Mouse (Mus musculus) liver, adult (tissue): ENCODE results near the gene C1qtnf3.

Experiments
- GATA4 ChIP-seq: IDR thresholded peaks from 2 replicates; pipeline ENCODE4 v1.6.1; 2014; ENCODE audit warnings: mild to moderate bottlenecking, low read length; ENCODE audit not compliant: insufficient replicate concordance

The C1qtnf3 gene

GRCm38 (mm10) chr15:10991566-10991965 is 39.4 kb downstream of the C1qtnf3 start:
- TF ChIP-seq GATA4, result no peak

- no peak for TF ChIP-seq GATA4
Observed at GRCm38 (mm10) chr15:10999832-11000231, 47.7 kb downstream of the C1qtnf3 start.

GRCm38 (mm10) chr15:11000421-11000820 is 48.3 kb downstream of the C1qtnf3 start, which contains the start of gene Slc45a2:
Slc45a2 (plus strand) TSS chr15:11000721.
- TF ChIP-seq GATA4, result no peak

- TF ChIP-seq GATA4, result no peak
Observed at GRCm38 (mm10) chr15:11003791-11004190, 51.7 kb downstream of the C1qtnf3 start.

- no peak for TF ChIP-seq GATA4
Observed at GRCm38 (mm10) chr15:11004646-11005045, 52.5 kb downstream of the C1qtnf3 start.

- TF ChIP-seq GATA4, result no peak
Observed at GRCm38 (mm10) chr15:11008756-11009155, 56.6 kb downstream of the C1qtnf3 start.

GRCm38 (mm10) chr15:11010976-11011548 is 58.9 kb downstream of the C1qtnf3 start:
- no peak for TF ChIP-seq GATA4

GRCm38 (mm10) chr15:11014931-11015330 is 62.8 kb downstream of the C1qtnf3 start:
- TF ChIP-seq GATA4, result no peak

- TF ChIP-seq GATA4, result no peak
Observed at GRCm38 (mm10) chr15:11026801-11027561, 74.8 kb downstream of the C1qtnf3 start.
